In genomic region chr5:5698830-5699229, GRCm38 (mm10) we compare ENCODE assay signal across 18 mouse cellular contexts. TPM values are rescaled to one million over a fixed set of nuclear protein-coding genes. Genes with fewer than 3 reads are reported as not detected.
"Had no signal": no experiment of that assay in that cellular context is flagged by ENCODE, and none has a peak within 500 bp of the region (broad histone marks: within the 10 kb centered on the region; RNA-seq: fewer than 3 reads in every experiment).

No protein-coding gene starts in this region.

- DNase-seq: lung, adult 18-20 months; lung, embryonic 14.5 days; lung, postnatal 10 days; lung, postnatal 4 days; retina, postnatal 1 day; right cerebral cortex, adult 18-20 months; right cerebral cortex, postnatal 25 days; right cerebral cortex, postnatal 4 days; spleen, adult 18-20 months; thymus, adult 18-20 months; thymus, postnatal 14 days; thymus, postnatal 36 days had no signal

- H3K36me3 ChIP-seq: midbrain, embryonic 13.5 days; midbrain, embryonic 15.5 days; neural tube, embryonic 12.5 days had no signal

- H3K4me2 ChIP-seq: lung, embryonic 14.5 days; midbrain, embryonic 11.5 days; midbrain, embryonic 13.5 days; midbrain, embryonic 15.5 days; neural tube, embryonic 12.5 days had no signal

- H3K4me3 ChIP-seq: megakaryocyte, embryonic 14.5 days; midbrain, embryonic 13.5 days; midbrain, embryonic 15.5 days; neural tube, embryonic 12.5 days had no signal

- H3K9ac ChIP-seq: lung, embryonic 14.5 days; midbrain, embryonic 13.5 days; midbrain, embryonic 15.5 days; neural tube, embryonic 12.5 days had no signal

- H3K27me3 ChIP-seq: midbrain, embryonic 13.5 days; midbrain, embryonic 15.5 days; neural tube, embryonic 12.5 days had no signal

- ATAC-seq: midbrain, embryonic 13.5 days; midbrain, embryonic 15.5 days had no signal

- H3K9me3 ChIP-seq: midbrain, embryonic 13.5 days; midbrain, embryonic 15.5 days; neural tube, embryonic 12.5 days had no signal

- H3K4me1 ChIP-seq: neural tube, embryonic 12.5 days had no signal

- H3K27ac ChIP-seq: midbrain, embryonic 13.5 days; midbrain, embryonic 15.5 days; neural tube, embryonic 12.5 days had no signal

RNA-seq across cellular contexts. Expression of gene Steap2, which starts 4.5 kb away (rescaled TPM):
- total RNA-seq: monocyte, adult 5-6 weeks had no signal

RNA-seq across cellular contexts. Expression of gene Steap1, which starts 50.3 kb away (rescaled TPM):
- total RNA-seq: monocyte, adult 5-6 weeks had no signal
